Mouse (Mus musculus) urinary bladder, postnatal 25 days (tissue): ENCODE data around the gene Bod1l.
A peak's percentile ranks its signal among the peaks of the same experiment; 100 is the strongest.

Experiments used
- DNase-seq: peaks from one replicate; pipeline ENCODE4 v3.0.0; 2022; ENCODE audit warnings: low spot score

Gene Bod1l

DNA sequence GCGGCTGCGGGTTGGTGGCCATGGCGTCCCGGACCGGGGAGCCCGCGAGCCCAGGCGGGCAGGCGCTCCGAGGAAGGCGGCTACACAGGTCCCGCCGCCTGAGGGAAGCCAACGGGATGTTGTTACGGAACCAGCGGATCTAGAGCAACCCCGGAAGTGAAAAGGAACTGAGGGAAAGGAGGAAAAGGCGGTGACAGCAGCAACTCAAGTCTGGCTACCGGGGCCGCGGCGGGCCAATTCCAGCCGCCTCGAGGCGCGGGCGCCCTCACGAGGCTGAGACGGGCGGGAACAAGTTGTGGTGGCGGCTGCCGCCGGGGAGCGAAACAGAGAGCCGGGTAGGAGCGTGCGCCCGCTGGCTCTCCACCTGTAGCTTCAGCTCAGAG, at the start of gene Bod1l:
Bod1l (minus strand) TSS at position 169 of the 383 bp plus-strand sequence.
- peak; percentile 96 for DNase-seq

DNA sequence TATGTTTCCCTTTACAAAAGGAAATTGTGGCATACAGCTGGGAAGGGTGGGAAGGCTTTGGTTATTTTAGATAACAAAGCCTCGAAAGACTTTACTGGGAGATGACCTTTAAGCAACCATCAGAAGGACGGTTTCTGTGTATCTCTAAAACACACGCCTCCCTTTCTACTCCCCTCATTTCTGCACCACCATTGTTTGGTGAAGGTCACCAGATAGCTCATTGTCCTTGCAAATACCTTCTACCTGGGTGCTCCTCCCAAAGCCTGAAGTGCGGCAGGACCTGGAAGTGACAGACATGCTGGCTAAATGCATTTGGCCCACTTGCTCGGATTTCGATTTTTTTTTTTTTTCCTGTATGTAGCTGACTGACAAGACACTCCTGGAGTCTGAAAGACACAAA, 49.2 kb upstream of the Bod1l start:
- no peak for DNase-seq

DNA sequence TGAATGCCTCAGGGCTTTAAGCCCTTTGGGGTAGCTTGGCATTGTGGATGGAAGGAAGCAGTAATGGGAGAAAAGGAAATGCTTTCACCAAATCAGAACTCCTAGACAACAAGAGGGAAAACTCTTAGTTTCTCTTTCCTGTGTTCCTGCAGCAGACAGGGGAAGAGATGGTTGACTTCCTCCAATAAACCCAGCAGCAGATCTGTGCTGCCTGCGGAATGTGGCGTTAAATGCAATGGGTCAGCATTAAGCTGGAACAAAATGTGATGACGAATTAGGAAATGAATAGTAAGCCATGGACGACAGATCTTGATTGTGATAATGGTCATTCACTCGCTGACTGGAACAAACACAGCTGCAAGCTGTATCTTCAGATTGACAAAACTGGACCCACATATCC, 46.8 kb upstream of the Bod1l start:
- no peak for DNase-seq

DNA sequence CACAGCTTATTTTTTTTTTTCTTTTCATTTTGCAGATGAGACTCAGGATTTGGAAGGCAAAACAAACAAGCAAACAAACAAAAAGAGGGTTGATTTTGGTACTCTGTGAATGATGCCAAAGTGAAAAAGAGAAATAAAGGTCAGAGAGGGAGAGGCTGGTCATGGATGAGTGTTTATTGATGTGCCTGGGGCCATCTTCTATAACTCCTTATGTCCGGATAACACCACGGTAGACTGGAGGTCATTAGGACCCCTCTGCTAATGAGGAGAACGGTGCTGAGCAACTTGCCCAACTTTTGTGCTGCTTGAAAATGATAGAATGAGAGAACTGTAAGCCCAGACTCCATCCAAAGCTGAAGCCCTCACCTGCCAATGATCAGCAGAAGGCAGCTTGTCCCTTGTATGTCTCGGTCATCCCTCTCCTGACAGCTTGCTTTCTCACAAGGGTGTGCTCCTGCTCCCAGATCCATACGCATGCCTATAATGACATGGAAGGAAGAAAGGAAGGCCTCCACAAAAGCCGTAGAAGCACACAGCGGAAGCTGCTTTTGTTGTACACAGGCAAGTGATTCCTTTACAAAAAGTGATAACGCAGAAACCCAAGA, 45.2 kb upstream of the Bod1l start:
- no peak for DNase-seq

DNA sequence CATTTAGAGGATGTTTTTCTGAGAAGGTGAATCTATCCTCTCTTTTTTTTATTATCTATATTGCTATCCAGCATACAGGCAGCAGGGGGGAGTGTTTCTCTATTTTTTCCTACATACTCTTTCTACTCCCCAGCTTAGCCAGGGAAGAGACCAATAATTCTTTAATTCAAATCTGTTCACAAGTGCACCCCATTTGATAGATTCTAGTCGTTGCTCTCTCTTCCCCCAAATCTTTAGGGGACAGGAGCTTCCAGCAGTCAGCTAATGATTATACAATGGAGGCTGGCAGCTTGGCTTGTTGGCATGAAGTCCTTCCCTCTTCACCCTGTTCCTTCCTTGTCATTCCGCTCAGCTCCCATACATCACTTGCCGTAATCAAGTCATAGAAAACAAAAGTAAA, 44.7 kb upstream of the Bod1l start:
- no peak for DNase-seq

GRCm38 (mm10) chr5:41887738-41888137, 43.6 kb upstream of the Bod1l start:
- peak; percentile 71 for DNase-seq

DNA sequence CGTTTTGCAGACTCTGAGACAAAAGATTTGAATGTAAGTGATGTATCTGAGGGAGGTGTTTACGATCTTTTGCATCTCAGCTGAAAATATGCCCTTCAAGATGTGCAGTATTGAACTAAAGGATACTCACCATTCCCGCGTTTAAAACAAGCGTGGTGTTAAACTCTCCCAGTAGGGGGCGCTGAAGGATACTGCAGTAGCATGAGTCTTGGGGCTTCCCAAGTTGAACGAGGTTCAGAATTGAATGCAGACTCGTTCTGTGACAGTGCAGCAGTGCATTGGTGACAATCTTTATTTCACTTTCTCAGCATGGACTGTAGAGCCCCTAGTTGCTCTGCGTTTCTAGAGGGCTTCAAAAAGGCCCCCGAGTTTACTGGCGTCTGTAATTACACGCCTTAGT, 40.4 kb upstream of the Bod1l start:
- peak; percentile 55 for DNase-seq

DNA sequence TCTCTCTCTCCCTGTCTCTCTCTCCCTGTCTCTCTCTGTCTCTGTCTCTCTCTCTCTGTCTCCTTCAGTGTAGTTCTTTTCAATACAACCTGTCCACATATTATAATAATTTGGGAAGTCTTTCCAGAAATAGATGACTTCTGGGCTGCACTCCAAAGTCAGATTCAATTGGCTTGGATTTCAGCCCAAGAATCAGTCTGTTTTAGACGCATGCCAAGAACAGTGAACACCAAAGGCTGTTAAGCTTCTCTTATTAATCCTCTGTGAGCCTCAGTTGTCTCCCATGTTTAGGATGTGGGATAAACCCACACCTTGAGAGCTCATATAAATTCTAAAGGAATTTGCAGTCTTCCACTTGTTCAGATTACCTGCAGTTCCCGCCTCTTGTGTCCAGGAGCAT, 27.0 kb upstream of the Bod1l start:
- no peak for DNase-seq

DNA sequence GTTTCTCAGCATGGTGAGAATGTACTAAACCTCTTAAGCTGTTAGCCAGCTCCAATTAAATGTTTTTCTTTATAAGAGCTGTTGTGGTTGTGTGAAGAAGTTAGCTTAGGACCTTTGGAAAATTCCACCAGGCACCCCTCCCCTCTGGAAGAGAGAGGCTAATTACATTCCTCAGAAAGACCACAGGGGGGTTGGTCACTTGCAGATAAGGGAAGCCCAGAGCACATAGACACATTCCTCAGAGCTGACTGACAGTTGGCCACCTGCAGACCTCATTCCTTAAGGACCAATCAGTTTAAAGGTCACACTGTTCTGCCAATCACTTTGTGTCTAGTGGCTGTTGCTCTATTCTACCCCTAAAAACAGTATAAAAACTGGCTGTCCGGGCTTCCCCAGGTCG, 11.7 kb upstream of the Bod1l start:
- DNase-seq = no peak

GRCm38 (mm10) chr5:41845558-41845937, 1.4 kb upstream of the Bod1l start:
- DNase-seq = no peak

DNA sequence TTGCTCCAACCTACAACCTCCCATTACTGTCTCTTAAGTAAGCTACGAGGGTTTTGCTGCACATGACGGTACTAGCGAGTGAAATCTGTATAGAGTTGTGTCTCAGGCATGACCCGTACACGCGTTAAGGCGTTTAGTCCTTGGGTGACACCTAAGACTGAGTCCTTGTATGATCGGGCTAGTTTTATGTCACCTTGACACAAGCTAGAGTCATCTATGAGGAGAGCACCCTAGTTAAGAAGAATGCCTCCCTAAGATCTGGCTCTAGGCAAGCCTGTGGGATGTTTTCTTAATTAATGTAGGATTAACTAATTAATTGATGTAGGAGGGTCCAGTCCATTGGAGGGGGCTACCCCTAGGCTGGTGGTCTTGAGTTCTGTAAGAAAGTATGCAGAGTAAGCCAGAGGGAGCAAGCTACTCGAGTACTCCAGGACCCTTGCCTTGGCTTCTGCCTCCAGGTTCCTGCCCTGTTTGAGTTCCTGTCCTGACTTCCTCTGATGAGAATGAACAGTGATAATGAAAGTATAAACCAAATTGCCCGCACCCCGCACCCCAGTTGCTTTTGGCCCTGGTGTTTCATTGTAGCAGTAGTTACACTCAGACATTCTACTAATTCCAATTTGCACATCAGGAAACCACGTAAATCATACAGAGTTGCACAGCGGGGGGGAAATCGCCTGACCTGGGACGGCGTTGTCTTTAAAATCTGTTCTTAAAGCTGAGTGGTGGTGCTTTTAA, 874 bp upstream of the Bod1l start:
- DNase-seq = peak; percentile 10

DNA sequence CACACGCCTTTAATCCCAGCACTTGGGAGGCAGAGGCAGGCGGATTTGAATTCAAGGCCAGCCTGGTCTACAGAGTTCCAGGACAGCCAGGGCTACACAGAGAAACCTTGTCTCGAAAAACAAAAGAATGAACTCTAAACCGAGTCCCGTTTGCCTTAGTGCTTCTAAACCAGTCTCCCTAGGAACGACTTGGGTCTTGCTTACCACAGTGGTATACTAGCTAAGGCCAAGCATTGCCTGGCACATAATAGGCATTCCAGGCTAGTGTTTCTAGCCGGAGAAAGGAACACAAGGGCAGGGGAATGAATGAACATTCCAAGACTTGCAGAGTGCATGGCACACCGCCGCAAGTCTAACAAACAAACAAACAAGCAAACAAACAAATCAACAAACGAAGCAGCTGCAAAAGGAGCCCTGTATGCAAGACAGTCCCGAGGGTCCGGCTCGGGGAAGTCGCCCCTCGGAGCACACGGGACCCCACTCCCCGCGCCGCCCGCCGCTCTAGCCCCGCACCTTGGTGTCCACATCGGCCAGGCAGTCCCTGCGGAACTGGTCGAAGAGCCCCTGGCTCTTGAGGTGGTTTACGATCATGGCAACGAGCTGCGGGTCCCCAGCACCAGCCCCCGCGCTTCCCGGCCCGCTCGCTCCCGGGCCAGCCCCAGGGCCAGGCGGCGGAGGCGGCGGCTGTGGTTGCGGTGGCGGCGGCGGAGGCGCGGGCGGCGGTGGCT, 532 bp downstream of the Bod1l start:
- DNase-seq = no peak

DNA sequence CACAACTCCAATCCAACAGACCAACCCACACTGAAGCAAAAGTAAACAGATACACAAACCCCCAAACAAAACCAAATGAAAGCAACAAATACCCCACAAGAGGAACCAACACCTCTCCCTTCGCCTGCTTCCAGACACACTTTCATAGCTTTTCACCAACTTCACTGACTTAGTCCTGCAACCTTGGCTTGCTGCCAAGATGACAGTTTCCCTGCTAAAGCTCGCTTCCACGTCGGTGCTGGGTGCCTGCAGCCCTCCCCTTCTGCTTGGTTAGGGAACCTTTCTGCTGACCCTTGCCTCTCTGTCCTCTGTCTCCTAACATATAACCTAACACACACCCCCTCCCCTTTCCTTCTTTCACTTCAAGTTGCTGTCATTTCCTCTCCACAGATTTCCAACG, 1.4 kb downstream of the Bod1l start:
- peak; percentile 17 for DNase-seq

- DNase-seq = no peak
Measured at GRCm38 (mm10) chr5:41841735-41842134, 2.4 kb downstream of the Bod1l start.

- DNase-seq = no peak
Measured at GRCm38 (mm10) chr5:41830100-41830499, 14.0 kb downstream of the Bod1l start.

DNA sequence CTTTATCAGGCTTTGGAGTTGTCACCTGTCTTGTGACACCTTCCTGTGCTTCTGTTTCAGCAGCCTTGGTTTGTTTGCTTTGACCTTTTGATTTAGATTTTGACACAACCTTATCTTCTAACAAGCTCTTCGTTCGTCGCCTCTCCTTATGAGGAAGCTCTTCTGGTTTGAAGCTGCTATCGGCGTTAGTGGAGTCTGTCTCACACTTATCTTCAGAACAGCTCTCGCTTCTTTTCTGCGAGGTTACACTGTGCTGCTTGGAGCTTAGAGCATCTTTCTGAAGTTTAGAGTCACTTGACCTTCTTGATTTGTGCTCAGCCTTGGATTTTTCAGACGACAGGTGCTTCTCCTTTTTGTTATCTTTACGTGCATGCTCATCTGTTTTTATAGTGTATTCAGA, 23.0 kb downstream of the Bod1l start:
- no peak for DNase-seq

GRCm38 (mm10) chr5:41820530-41820929, 23.6 kb downstream of the Bod1l start:
- no peak for DNase-seq

GRCm38 (mm10) chr5:41812516-41812915, 31.6 kb downstream of the Bod1l start:
- DNase-seq = no peak

GRCm38 (mm10) chr5:41811279-41811678, 32.8 kb downstream of the Bod1l start:
- no peak for DNase-seq

DNA sequence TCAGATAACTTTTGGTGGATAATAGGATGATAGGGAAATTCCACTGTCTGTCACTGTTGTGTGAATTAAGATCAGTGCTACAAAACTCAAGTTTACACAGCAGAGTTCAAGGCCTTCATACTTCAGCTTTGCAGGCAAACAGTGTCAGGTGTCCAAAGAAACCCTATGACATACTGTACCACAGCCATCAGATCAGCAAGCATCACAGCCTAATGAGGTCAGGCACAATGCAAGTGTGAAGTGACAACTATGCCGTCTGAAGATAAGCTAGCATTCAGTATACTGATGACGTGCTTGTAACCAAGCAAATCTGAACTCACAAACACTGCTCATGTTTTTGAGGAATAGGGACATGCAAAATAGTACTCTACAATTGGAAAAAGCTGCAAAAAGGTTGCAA, 36.7 kb downstream of the Bod1l start:
- no peak for DNase-seq

DNA sequence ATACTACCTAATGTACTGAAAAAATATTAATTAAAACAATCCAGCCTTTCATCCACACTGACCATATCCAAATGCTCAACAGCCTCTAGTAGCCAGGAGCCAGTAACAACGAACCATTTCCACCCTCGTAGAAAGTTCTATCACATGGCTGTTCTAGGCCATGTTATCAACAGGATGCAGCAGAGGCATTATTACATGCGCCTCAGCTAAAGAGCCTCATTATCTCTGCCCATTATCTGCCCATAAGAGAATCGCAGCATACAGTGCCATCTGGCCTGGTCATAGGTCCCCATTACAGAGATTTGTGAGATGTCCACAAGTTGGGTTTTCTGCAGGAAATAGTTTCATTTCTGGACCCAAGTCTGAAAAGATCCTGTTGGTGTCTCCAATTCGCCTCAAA, 37.9 kb downstream of the Bod1l start:
- DNase-seq = no peak

GRCm38 (mm10) chr5:41805085-41805484, 39.0 kb downstream of the Bod1l start:
- no peak for DNase-seq

GRCm38 (mm10) chr5:41804643-41805042, 39.5 kb downstream of the Bod1l start:
- no peak for DNase-seq
